Mouse (Mus musculus): ENCODE measurements around the gene Ube2d3.

The Ube2d3 gene

GRCm38 (mm10) chr3:135437758-135438495 lies at the start of gene Ube2d3:
Ube2d3 (plus strand) TSS chr3:135438149.
- DNase-seq (ENCODE audit: low read depth): peak; percentile 97

- DNase-seq (ENCODE audit: low read depth): no peak
These were observed 44.8 kb upstream of the Ube2d3 start for GRCm38 (mm10) chr3:135393186-135393585.

GRCm38 (mm10) chr3:135395085-135395484 lies 42.9 kb upstream of the Ube2d3 start:
- no peak for DNase-seq (ENCODE audit: low read depth)

- no peak for DNase-seq (ENCODE audit: low read depth)
These were observed 41.9 kb upstream of the Ube2d3 start for GRCm38 (mm10) chr3:135396081-135396480.

- DNase-seq (ENCODE audit: low read depth): no peak
These were observed 40.8 kb upstream of the Ube2d3 start for GRCm38 (mm10) chr3:135397112-135397511.

GRCm38 (mm10) chr3:135402201-135402658 lies 35.7 kb upstream of the Ube2d3 start:
- DNase-seq (ENCODE audit: low read depth): peak; percentile 68

GRCm38 (mm10) chr3:135403211-135403610 lies 34.7 kb upstream of the Ube2d3 start:
- no peak for DNase-seq (ENCODE audit: low read depth)

- no peak for DNase-seq (ENCODE audit: low read depth)
These were observed 34.1 kb upstream of the Ube2d3 start for GRCm38 (mm10) chr3:135403856-135404255.

- peak; percentile 36 for DNase-seq (ENCODE audit: low read depth)
These were observed 33.4 kb upstream of the Ube2d3 start for GRCm38 (mm10) chr3:135404599-135404998.

GRCm38 (mm10) chr3:135407351-135407750 lies 30.6 kb upstream of the Ube2d3 start:
- no peak for DNase-seq (ENCODE audit: low read depth)

GRCm38 (mm10) chr3:135409219-135409618 lies 28.7 kb upstream of the Ube2d3 start:
- DNase-seq (ENCODE audit: low read depth): no peak

- DNase-seq (ENCODE audit: low read depth): no peak
These were observed 26.9 kb upstream of the Ube2d3 start for GRCm38 (mm10) chr3:135411056-135411455.

GRCm38 (mm10) chr3:135411824-135412223 lies 26.1 kb upstream of the Ube2d3 start:
- no peak for DNase-seq (ENCODE audit: low read depth)

GRCm38 (mm10) chr3:135417245-135417644 lies 20.7 kb upstream of the Ube2d3 start:
- DNase-seq (ENCODE audit: low read depth): no peak

- no peak for DNase-seq (ENCODE audit: low read depth)
These were observed 20.1 kb upstream of the Ube2d3 start for GRCm38 (mm10) chr3:135417799-135418198.

GRCm38 (mm10) chr3:135420542-135421309 lies 17.2 kb upstream of the Ube2d3 start:
- DNase-seq (ENCODE audit: low read depth): no peak

- DNase-seq (ENCODE audit: low read depth): no peak
These were observed 16.7 kb upstream of the Ube2d3 start for GRCm38 (mm10) chr3:135421310-135421594.

GRCm38 (mm10) chr3:135422232-135422855 lies 15.6 kb upstream of the Ube2d3 start:
- no peak for DNase-seq (ENCODE audit: low read depth)

- DNase-seq (ENCODE audit: low read depth): peak; percentile 61
These were observed 14.9 kb upstream of the Ube2d3 start for GRCm38 (mm10) chr3:135422856-135423607.

GRCm38 (mm10) chr3:135423608-135424212 lies 14.2 kb upstream of the Ube2d3 start, which contains the start of gene Cisd2:
Cisd2 (minus strand) TSS chr3:135423925.
- no peak for DNase-seq (ENCODE audit: low read depth)

GRCm38 (mm10) chr3:135436901-135437616 lies 890 bp upstream of the Ube2d3 start:
- DNase-seq (ENCODE audit: low read depth): no peak
